Mouse (Mus musculus) neural tube, embryonic 15.5 days (tissue): ENCODE measurements at regions not wholly inside any gene's neighbourhood (a gene's known extent, or its start where the extent isn't known, plus 50 kb on each side); places are given as distances from the start of the nearest gene placed in this dataset.

Experiments used
- ATAC-seq: fragments of 200-750 bp; cut with Nextera tagmentation; 2 replicates; pipeline ENCODE4 v1.8.0; 2017; ENCODE audit warnings: mild to moderate bottlenecking, moderate TSS enrichment, moderate library complexity; ENCODE audit not compliant: low FRiP score
- H3K27ac ChIP-seq: fragments of 300-500 bp; sonication (generic); replicated peaks from 2 replicates; pipeline ENCODE4 v1.5.1; 2015; ENCODE audit warnings: mild to moderate bottlenecking, inconsistent platforms
- H3K27me3 ChIP-seq: fragments of 300-500 bp; sonication (generic); replicated peaks from 2 replicates; pipeline ENCODE4 v1.6.1; 2015; ENCODE audit warnings: inconsistent platforms
- H3K36me3 ChIP-seq: fragments of 300-500 bp; sonication (generic); 2 replicates; pipeline ENCODE4 v1.6.1; 2015; ENCODE audit warnings: inconsistent platforms
- H3K4me1 ChIP-seq: fragments of 300-500 bp; sonication (generic); 2 replicates; pipeline ENCODE4 v1.6.1; 2015; ENCODE audit warnings: inconsistent platforms
- H3K4me2 ChIP-seq: fragments of 300-500 bp; sonication (generic); 2 replicates; pipeline ENCODE4 v1.6.1; 2015; ENCODE audit warnings: inconsistent platforms, mild to moderate bottlenecking, moderate library complexity
- H3K4me3 ChIP-seq: fragments of 300-500 bp; sonication (generic); replicated peaks from 2 replicates; pipeline ENCODE4 v1.5.1; 2015; ENCODE audit warnings: mild to moderate bottlenecking, inconsistent platforms
- H3K9ac ChIP-seq: fragments of 300-500 bp; sonication (generic); replicated peaks from 2 replicates; pipeline ENCODE4 v1.6.1; 2015; ENCODE audit warnings: mild to moderate bottlenecking, inconsistent platforms
- H3K9me3 ChIP-seq: fragments of 300-500 bp; sonication (generic); replicated peaks from 2 replicates; pipeline ENCODE4 v1.6.1; 2016; ENCODE audit warnings: inconsistent platforms
- WGBS: fragments of 180-500 bp; shearing (Covaris S2); methylation state at CpG from one replicate; pipeline ENCODE4 v1.1.7; 2015; ENCODE audit warnings: mixed read lengths; 5-methylcytosine and 5-hydroxymethylcytosine counted together

DNA sequence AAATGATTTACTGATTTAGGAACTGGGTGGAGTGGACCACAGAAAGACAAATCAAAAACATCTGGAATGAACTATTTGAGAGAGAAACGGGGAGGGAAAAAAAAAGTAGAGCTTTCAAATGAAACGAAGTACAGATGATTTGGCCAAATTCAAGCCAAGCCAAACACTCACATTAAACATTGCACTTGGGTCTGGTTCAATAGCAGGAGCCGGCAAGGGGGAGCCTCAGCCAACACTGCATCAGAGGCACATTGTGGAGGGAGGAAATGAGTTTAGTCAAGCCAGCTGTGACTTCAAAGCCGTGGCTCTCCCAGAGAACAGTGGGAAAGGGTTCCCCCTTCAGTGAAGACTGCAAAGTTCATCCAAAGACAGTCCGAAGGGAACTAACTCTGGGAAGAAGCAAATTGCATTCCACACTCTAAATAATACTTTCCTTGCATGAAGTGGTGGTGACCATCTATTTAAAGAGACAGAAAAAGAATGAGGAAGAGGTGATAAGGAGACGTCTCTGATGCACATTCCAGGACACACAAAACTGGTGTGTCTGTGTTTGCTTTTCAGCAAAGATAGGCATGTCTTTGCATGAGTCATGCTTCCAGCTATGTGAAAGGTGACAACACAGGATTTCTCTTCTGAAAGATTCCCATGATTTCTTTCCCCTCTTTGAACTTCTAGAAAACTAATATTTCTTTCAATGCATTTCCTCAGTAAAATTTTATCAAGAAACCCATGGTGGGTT, 504.5 kb downstream of the Gsdmc2 start:
- Histone ChIP-seq H3K27ac (no peak overlapping the region), H3K4me2 (no peak overlapping the region), H3K36me3 (no peaks in the 10 kb centered on the region), H3K4me3 (no peak overlapping the region), H3K4me1 (no peaks in the 10 kb centered on the region), H3K9ac (no peak overlapping the region), H3K9me3 (no peaks in the 10 kb centered on the region), H3K27me3 (no peaks in the 10 kb centered on the region)
- 40% methylated on average over 6 of the region's 6 CpGs for WGBS
- ATAC-seq = no peak

DNA sequence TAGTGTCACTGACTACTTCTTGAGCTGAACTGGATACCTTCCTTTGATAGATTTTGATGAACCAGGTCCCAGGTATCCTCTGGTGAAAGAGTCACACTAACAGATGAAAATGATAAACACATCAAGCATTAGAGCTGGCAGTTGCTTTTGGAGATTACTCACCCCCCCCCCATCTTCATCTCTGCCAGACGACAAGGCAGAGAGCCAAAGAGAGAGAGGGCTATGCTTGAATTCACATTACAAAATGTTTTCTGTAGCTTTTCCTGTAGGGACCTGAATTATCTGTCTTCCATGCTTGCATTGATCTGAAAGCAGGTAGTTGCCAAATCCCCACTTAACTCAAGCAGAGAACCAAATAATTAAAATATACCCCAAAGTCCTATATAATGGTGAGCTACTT, 525.3 kb downstream of the Gsdmc2 start:
- no peak overlapping the region for H3K27ac ChIP-seq
- H3K4me2 ChIP-seq = no peak overlapping the region

DNA sequence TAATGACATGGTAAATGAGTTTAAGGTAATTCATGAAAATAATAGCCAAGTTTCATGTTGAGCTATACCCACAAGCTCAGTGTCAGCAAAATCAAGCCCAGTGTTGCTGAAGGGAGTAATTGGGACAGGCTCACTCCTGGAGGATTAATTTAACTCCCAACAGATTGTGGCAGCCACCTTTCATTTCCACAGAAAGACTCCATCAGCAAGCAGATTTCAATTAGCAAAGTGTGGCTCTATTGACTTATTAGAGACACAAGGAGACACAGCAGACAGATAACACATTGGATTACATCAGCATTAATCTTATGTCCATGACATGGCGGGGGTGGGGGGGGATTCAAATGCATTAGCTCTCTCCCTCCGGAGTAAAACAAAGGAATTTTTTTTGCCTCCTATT, 534.6 kb downstream of the Gsdmc2 start:
- 53% methylated on average over 2 of the region's 2 CpGs for WGBS
- Histone ChIP-seq H3K27ac (no peak overlapping the region), H3K4me2 (no peak overlapping the region), H3K9ac (no peak overlapping the region), H3K4me1 (no peaks in the 10 kb centered on the region), H3K36me3 (no peaks in the 10 kb centered on the region), H3K27me3 (no peaks in the 10 kb centered on the region), H3K9me3 (no peaks in the 10 kb centered on the region), H3K4me3 (no peak overlapping the region)
- no peak for ATAC-seq

More for the DNA sequence above, 525.3 kb downstream of the Gsdmc2 start:
- no peaks in the 10 kb centered on the region for H3K9me3 ChIP-seq
- no peak for ATAC-seq
- H3K4me3 ChIP-seq = no peak overlapping the region
- H3K36me3 ChIP-seq = no peaks in the 10 kb centered on the region
- H3K4me1 ChIP-seq = no peaks in the 10 kb centered on the region; the same call in 1 of the 2 replicates
- H3K9ac ChIP-seq = no peak overlapping the region
- no peaks in the 10 kb centered on the region for H3K27me3 ChIP-seq
- WGBS = 27% methylated on average over 1 of the region's 1 CpGs

DNA sequence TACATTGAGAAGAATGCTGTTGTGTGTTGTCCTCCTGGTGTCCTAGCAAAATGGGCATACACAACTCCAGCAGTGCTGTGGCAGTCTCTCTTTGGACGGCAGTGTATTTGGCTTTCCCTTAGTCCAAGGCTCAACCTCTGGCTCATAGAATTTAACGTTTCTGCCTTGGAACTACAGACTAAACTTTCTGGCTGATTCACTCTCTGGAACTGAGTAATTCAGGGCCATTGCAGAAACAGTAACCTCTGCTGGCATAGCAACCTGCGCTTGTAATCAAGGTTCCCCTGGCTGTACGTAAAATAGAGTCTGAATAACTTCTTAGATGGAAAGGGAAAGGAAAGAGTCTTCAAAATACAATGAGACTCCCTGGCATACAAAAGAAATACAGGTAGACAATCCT, 545.7 kb downstream of the Gsdmc2 start:
- Histone ChIP-seq H3K27me3 (no peaks in the 10 kb centered on the region), H3K9ac (no peak overlapping the region), H3K4me3 (no peak overlapping the region), H3K4me1 (no peaks in the 10 kb centered on the region), H3K4me2 (no peak overlapping the region), H3K36me3 (no peaks in the 10 kb centered on the region), H3K9me3 (no peaks in the 10 kb centered on the region), H3K27ac (no peak overlapping the region)
- ATAC-seq = no peak
- 84% methylated on average over 4 of the region's 4 CpGs for WGBS

DNA sequence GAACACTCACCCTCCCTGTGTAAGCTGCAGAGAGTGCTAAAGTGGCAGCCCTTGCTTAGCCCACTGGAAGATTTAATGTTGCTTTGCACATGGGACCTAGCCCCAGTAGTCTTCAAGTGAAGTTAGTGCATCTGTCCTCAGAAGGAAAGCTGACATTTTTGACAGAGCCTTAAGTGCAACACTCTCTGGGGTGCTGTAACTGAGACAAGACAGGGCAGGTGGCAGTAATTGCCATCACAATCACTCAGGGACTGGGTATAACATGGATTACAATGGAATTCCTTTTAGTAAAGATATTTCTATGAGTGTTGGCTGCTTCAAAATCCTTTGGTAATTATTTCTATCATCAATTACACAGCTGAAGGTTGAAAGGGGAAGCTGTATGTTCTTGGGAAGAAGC, 556.4 kb downstream of the Gsdmc2 start:
- no peaks in the 10 kb centered on the region for H3K9me3 ChIP-seq
- no peak overlapping the region for H3K4me3 ChIP-seq
- H3K4me1 ChIP-seq = no peaks in the 10 kb centered on the region
- H3K36me3 ChIP-seq = no peaks in the 10 kb centered on the region
- no peak overlapping the region for H3K4me2 ChIP-seq
- H3K9ac ChIP-seq = no peak overlapping the region
- ATAC-seq = no peak
- H3K27me3 ChIP-seq = no peaks in the 10 kb centered on the region
- H3K27ac ChIP-seq = no peak overlapping the region

DNA sequence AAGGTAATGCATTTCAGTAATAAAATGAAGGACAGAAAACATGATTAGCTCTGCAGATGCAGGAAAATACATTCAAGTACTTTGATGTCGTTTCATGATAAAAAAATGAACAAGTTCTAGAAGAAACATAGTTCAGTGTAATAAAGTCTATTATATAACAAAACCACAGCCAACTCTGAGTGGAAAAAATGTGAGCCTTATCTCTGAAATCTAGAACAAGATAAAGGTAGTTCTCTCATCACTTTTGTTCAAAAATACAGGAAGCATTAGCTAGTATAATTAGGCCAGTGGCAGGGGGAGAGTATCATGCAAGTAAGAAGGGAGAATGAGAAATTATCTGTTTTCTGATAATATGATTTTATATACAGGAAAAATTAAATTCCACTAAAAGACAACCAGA, 559.0 kb downstream of the Gsdmc2 start:
- ATAC-seq = no peak
- no peak overlapping the region for H3K9ac ChIP-seq
- no peak overlapping the region for H3K4me2 ChIP-seq
- no peaks in the 10 kb centered on the region for H3K36me3 ChIP-seq
- no peak overlapping the region for H3K27ac ChIP-seq
- no peaks in the 10 kb centered on the region for H3K9me3 ChIP-seq
- no peaks in the 10 kb centered on the region for H3K4me1 ChIP-seq
- no peak overlapping the region for H3K4me3 ChIP-seq
- H3K27me3 ChIP-seq = no peaks in the 10 kb centered on the region
- 94% methylated on average over 1 of the region's 1 CpGs for WGBS

DNA sequence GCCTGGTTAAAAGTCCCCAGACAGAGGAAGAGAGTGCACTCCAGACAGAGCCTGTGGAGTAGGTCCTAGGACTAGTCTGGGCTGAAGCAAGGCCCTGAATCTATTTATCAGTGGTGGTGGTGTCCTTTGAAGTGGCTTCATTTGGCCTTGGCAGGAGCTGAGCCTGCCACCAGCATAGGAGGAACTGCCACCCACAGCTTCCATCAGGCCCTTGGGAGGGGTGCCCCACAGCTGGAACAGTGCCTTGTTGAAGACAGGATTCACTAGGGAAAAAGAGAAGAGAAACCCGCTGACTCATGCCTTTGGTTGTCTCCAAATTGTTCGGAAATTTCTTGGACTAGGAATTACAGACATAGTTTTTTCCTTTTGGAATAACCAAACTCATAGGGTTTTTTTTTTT, 574.6 kb downstream of the Gsdmc2 start:
- Histone ChIP-seq H3K4me3 (no peak overlapping the region), H3K4me2 (no peak overlapping the region), H3K36me3 (no peaks in the 10 kb centered on the region), H3K9me3 (no peaks in the 10 kb centered on the region), H3K4me1 (no peaks in the 10 kb centered on the region), H3K9ac (no peak overlapping the region), H3K27me3 (no peaks in the 10 kb centered on the region), H3K27ac (no peak overlapping the region)
- 99% methylated on average over 2 of the region's 2 CpGs for WGBS
- ATAC-seq = no peak

DNA sequence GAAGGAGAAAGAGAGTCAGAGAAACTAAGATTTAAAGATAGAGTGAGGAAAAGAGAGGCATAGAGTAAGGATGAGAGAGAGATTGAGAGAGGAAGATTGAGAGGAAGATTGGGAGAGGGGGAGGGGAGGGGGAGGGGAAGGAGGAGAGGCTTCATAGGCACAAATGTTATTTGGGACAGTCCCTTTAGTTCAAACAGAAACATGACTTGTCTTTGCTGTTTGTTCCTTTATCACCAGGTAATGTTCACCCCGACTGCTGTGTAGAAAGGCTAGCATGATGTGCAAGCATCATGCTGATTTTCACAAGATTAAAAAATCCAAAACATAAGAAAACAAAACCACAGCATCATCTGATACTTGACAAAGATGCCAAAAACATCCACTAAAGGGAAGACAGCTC, 579.1 kb downstream of the Gsdmc2 start:
- no peak for ATAC-seq
- 97% methylated on average over 1 of the region's 1 CpGs for WGBS

DNA sequence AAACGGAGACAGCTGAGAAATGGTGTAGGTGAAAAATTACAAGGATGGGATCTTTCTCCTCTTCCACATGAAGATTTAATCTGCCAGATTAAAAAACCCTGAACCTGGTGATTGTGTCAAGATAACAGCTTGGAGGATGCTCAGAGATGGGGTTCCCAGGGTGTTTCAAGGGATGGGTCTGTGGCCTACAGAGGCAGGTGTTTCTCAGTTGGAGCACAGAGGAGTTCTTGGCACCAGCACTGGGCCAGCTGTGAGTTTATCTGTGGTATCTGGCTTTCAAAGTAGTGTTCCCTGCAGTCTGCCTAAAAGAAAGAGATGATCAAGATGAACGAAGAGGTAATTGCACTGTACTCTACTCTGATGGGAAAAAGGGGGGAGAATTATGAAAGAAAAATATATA, 589.2 kb downstream of the Gsdmc2 start:
- no peak overlapping the region for H3K4me2 ChIP-seq
- no peak overlapping the region for H3K4me3 ChIP-seq
- H3K27ac ChIP-seq = no peak overlapping the region
- H3K4me1 ChIP-seq = no peaks in the 10 kb centered on the region
- H3K9me3 ChIP-seq = no peaks in the 10 kb centered on the region
- H3K36me3 ChIP-seq = no peaks in the 10 kb centered on the region
- 68% methylated on average over 2 of the region's 2 CpGs for WGBS
- H3K27me3 ChIP-seq = no peaks in the 10 kb centered on the region
- H3K9ac ChIP-seq = no peak overlapping the region
- ATAC-seq = no peak

More for the DNA sequence above, 579.1 kb downstream of the Gsdmc2 start:
- no peaks in the 10 kb centered on the region for H3K4me1 ChIP-seq
- no peak overlapping the region for H3K27ac ChIP-seq
- H3K36me3 ChIP-seq = no peaks in the 10 kb centered on the region
- H3K4me2 ChIP-seq = no peak overlapping the region
- no peaks in the 10 kb centered on the region for H3K27me3 ChIP-seq
- H3K9me3 ChIP-seq = no peaks in the 10 kb centered on the region
- H3K9ac ChIP-seq = no peak overlapping the region
- H3K4me3 ChIP-seq = no peak overlapping the region

DNA sequence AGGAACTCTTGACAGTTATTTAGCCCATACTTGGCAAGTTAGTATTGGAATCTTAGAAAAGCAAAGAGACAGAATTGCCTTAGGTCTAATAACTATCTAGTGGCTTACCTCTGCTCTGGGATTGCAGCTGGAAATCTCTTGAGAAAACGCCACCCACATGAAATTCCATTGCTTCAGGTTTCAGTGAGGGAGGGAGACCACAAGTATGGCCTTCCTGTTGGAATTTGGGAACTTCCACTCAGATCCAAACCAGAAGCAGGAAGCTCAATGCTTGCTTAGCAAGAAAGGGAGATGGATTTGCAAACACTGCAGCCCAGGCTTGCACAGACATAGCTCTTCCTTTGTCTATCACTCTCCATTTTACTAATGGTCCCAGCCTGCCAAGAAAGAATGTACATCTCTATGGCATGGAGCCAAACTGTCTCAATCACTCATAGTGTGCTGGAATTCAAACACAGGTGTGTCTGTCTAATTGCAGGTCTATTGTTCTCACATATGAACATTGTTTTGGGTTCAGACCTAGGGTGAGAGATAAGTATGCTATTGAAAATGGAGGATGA, 592.1 kb downstream of the Gsdmc2 start:
- Histone ChIP-seq H3K4me3 (no peak overlapping the region), H3K27ac (no peak overlapping the region), H3K9ac (no peak overlapping the region), H3K36me3 (no peaks in the 10 kb centered on the region), H3K9me3 (no peaks in the 10 kb centered on the region), H3K27me3 (no peaks in the 10 kb centered on the region), H3K4me1 (no peaks in the 10 kb centered on the region), H3K4me2 (no peak overlapping the region)
- WGBS = 79% methylated on average over 1 of the region's 1 CpGs
- ATAC-seq = no peak

DNA sequence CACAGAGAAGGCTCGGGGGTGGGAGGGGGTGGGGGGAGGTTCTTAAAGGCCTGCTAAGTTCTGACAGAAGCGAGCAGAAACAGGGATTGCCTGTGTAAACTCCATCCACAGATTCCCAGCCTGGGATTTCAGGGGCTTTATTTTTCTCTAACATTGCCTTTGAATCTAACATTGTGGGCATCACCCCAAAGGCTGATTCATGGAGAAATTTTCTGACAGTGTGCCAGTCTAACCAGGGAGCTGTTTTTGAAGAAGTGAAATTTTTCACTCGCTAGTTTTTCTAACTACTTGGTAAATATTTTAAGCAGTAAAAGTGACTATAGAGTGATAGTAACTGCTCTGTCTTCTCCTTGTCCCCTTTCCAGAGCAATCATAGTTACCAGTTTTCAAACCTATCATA, 606.4 kb downstream of the Gsdmc2 start:
- WGBS = 76% methylated on average over 3 of the region's 3 CpGs
- Histone ChIP-seq H3K36me3 (no peaks in the 10 kb centered on the region), H3K27ac (no peak overlapping the region), H3K9ac (no peak overlapping the region), H3K4me1 (no peaks in the 10 kb centered on the region), H3K4me3 (no peak overlapping the region), H3K9me3 (no peaks in the 10 kb centered on the region), H3K4me2 (no peak overlapping the region), H3K27me3 (no peaks in the 10 kb centered on the region)
- no peak for ATAC-seq

DNA sequence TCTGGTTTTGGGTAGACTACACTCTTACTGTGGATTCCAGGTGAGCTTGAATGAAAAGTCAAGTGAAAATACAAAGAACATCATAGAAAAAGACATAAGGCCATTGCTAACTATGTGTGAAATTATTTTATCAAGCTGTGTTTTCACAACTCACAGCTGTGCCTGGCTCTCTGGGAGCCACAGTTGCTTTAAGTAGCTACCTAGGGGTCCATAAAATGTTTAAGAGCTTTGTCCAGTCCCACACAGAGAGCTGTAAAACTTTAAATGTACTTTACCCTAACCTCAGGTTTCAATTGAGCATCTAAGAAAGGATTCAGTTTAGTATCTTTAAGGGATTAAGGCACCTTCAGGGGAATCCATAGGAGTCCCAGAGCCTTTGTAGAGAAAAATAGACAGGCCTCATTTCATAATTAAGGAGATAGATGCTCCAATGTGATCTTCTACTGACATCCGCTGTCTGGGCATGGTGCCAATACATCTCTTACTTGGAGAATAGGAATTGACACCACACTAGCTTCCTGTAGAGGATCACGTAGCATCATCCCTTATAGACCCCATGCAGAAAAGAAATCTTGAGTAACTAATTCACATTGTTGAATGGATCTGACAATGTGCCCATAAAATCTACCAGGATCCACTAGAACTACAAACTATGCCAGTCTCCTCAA, 626.5 kb downstream of the Gsdmc2 start:
- no peak overlapping the region for H3K4me3 ChIP-seq
- H3K27me3 ChIP-seq = no peaks in the 10 kb centered on the region
- H3K27ac ChIP-seq = no peak overlapping the region
- WGBS = 53% methylated on average over 2 of the region's 2 CpGs
- no peaks in the 10 kb centered on the region for H3K4me1 ChIP-seq
- H3K9ac ChIP-seq = no peak overlapping the region
- H3K36me3 ChIP-seq = no peaks in the 10 kb centered on the region
- ATAC-seq = no peak
- no peaks in the 10 kb centered on the region for H3K9me3 ChIP-seq
- no peak overlapping the region for H3K4me2 ChIP-seq
